Mouse (Mus musculus) forebrain, embryonic 11.5 days (tissue): ENCODE measurements at regions not wholly inside any gene's neighbourhood (a gene's known extent, or its start where the extent isn't known, plus 50 kb on each side); places are given as distances from the start of the nearest gene placed in this dataset.
A peak's percentile ranks its signal among the peaks of the same experiment; 100 is the strongest.

ENCODE experiments used
- ATAC-seq: fragments of 200-750 bp; cut with Nextera tagmentation; replicated peaks from 2 replicates; pipeline ENCODE4 v1.8.0; 2017; ENCODE audit warnings: moderate TSS enrichment; ENCODE audit not compliant: low FRiP score
- DNase-seq: peaks from one replicate; pipeline ENCODE4 v3.0.0-alpha.2; 2017; ENCODE audit warnings: low spot score
- H3K27ac ChIP-seq: fragments of 300-500 bp; sonication (generic); 2 replicates; pipeline ENCODE4 v1.5.1; 2014; ENCODE audit warnings: low read depth, low read length
- H3K27me3 ChIP-seq: fragments of 300-500 bp; sonication (generic); 2 replicates; pipeline ENCODE4 v1.6.1; 2014; ENCODE audit warnings: mild to moderate bottlenecking, low read length, mixed read lengths; ENCODE audit not compliant: control insufficient read depth, insufficient read depth
- H3K36me3 ChIP-seq: fragments of 300-500 bp; sonication (generic); 2 replicates; pipeline ENCODE4 v1.6.1; 2014; ENCODE audit warnings: mild to moderate bottlenecking, low read length, moderate library complexity, mixed read lengths; ENCODE audit not compliant: control insufficient read depth, insufficient read depth
- H3K4me1 ChIP-seq: fragments of 300-500 bp; sonication (generic); replicated peaks from 2 replicates; pipeline ENCODE4 v1.6.1; 2014; ENCODE audit warnings: low read length, mixed read lengths; ENCODE audit not compliant: control insufficient read depth, insufficient read depth
- H3K4me2 ChIP-seq: fragments of 300-500 bp; sonication (generic); 2 replicates; pipeline ENCODE4 v1.6.1; 2014; ENCODE audit warnings: low read depth, mild to moderate bottlenecking, low read length, moderate library complexity, mixed read lengths; ENCODE audit not compliant: severe bottlenecking
- H3K4me3 ChIP-seq: fragments of 300-500 bp; sonication (generic); 2 replicates; pipeline ENCODE4 v1.5.1; 2014; ENCODE audit warnings: low read depth, low read length
- H3K9ac ChIP-seq: fragments of 300-500 bp; sonication (generic); 2 replicates; pipeline ENCODE4 v1.6.1; 2014; ENCODE audit warnings: low read length
- H3K9me3 ChIP-seq: fragments of 300-500 bp; sonication (generic); 2 replicates; pipeline ENCODE4 v1.6.1; 2016; ENCODE audit warnings: low read length, mixed read lengths; ENCODE audit not compliant: control insufficient read depth
- WGBS: fragments of 180-500 bp; shearing (Covaris S2); extraction: QIAGEN DNeasy Blood & Tissue Kit; methylation state at CpG from one replicate; pipeline ENCODE4 v1.1.7; 2014; 5-methylcytosine and 5-hydroxymethylcytosine counted together

- H3K27ac ChIP-seq: no peak overlapping the region
- H3K36me3 ChIP-seq: no peaks in the 10 kb centered on the region
- no peaks in the 10 kb centered on the region for H3K9me3 ChIP-seq
- DNase-seq: no peak
- no peak overlapping the region for H3K4me3 ChIP-seq
- no peak overlapping the region for H3K4me2 ChIP-seq
- ATAC-seq: no peak
- no peak overlapping the region for H3K9ac ChIP-seq
- no peaks in the 10 kb centered on the region for H3K4me1 ChIP-seq
- WGBS: 76% methylated on average over 13 of the region's 13 CpGs
- H3K27me3 ChIP-seq: no peaks in the 10 kb centered on the region
Measured at GRCm38 (mm10) chr10:126634731-126635130, 266.4 kb downstream of the Atp23 start.

- no peaks in the 10 kb centered on the region for H3K27me3 ChIP-seq
- no peak overlapping the region for H3K27ac ChIP-seq
- 53% methylated on average over 4 of the region's 4 CpGs for WGBS
- no peaks in the 10 kb centered on the region for H3K9me3 ChIP-seq
- H3K4me1 ChIP-seq: no peaks in the 10 kb centered on the region
- no peaks in the 10 kb centered on the region for H3K36me3 ChIP-seq
- DNase-seq: no peak
- no peak overlapping the region for H3K4me2 ChIP-seq
- no peak for ATAC-seq
- H3K9ac ChIP-seq: no peak overlapping the region
- H3K4me3 ChIP-seq: no peak overlapping the region
Measured at GRCm38 (mm10) chr10:126628057-126628456, 273.1 kb downstream of the Atp23 start.

- DNase-seq: no peak
- Histone ChIP-seq H3K4me2 (no peak overlapping the region), H3K36me3 (no peaks in the 10 kb centered on the region), H3K4me1 (no peaks in the 10 kb centered on the region), H3K9ac (no peak overlapping the region), H3K9me3 (no peaks in the 10 kb centered on the region; the same call in 1 of the 2 replicates), H3K27me3 (no peaks in the 10 kb centered on the region), H3K27ac (no peak overlapping the region), H3K4me3 (no peak overlapping the region)
- ATAC-seq: no peak
- 60% methylated on average over 7 of the region's 7 CpGs for WGBS
Measured at GRCm38 (mm10) chr10:126625466-126625865, 275.7 kb downstream of the Atp23 start.

GRCm38 (mm10) chr10:126620802-126621201 lies 280.4 kb downstream of the Atp23 start:
- no peak overlapping the region for H3K4me2 ChIP-seq
- H3K9me3 ChIP-seq: no peaks in the 10 kb centered on the region; the same call in 1 of the 2 replicates
- H3K9ac ChIP-seq: no peak overlapping the region
- no peak overlapping the region for H3K4me3 ChIP-seq
- no peak overlapping the region for H3K27ac ChIP-seq
- H3K36me3 ChIP-seq: no peaks in the 10 kb centered on the region
- 0 out of 2 replicates have a peak, but pooled peaks have one; percentile 11 for ATAC-seq
- DNase-seq: no peak
- H3K4me1 ChIP-seq: peaks cover 4% of the 10 kb centered on the region; the same call in 1 of the 2 replicates
- 73% methylated on average over 6 of the region's 6 CpGs for WGBS
- H3K27me3 ChIP-seq: no peaks in the 10 kb centered on the region

GRCm38 (mm10) chr10:126619970-126620369 lies 281.2 kb downstream of the Atp23 start:
- no peak overlapping the region for H3K4me3 ChIP-seq
- WGBS: 37% methylated on average over 10 of the region's 10 CpGs
- peaks cover 4% of the 10 kb centered on the region; the same call in 1 of the 2 replicates for H3K4me1 ChIP-seq
- H3K27ac ChIP-seq: no peak overlapping the region
- peak; percentile 87 for ATAC-seq
- no peaks in the 10 kb centered on the region for H3K36me3 ChIP-seq
- DNase-seq: peak; percentile 61
- no peaks in the 10 kb centered on the region; the same call in 1 of the 2 replicates for H3K9me3 ChIP-seq
- no peak overlapping the region for H3K9ac ChIP-seq
- no peak overlapping the region for H3K4me2 ChIP-seq
- H3K27me3 ChIP-seq: no peaks in the 10 kb centered on the region

GRCm38 (mm10) chr10:126612226-126612625 lies 288.9 kb downstream of the Atp23 start:
- WGBS: 50% methylated on average over 4 of the region's 4 CpGs
- no peak for ATAC-seq
- no peaks in the 10 kb centered on the region for H3K4me1 ChIP-seq
- DNase-seq: no peak
- H3K9me3 ChIP-seq: no peaks in the 10 kb centered on the region
- no peaks in the 10 kb centered on the region for H3K36me3 ChIP-seq
- no peaks in the 10 kb centered on the region for H3K27me3 ChIP-seq
- H3K27ac ChIP-seq: no peak overlapping the region
- no peak overlapping the region for H3K4me2 ChIP-seq
- H3K9ac ChIP-seq: no peak overlapping the region
- H3K4me3 ChIP-seq: no peak overlapping the region

GRCm38 (mm10) chr10:126610506-126610905 lies 290.6 kb downstream of the Atp23 start:
- DNase-seq (no peak), ATAC-seq (no peak)
- H3K4me1 ChIP-seq: no peaks in the 10 kb centered on the region
- no peaks in the 10 kb centered on the region for H3K36me3 ChIP-seq
- no peak overlapping the region for H3K4me2 ChIP-seq
- no peak overlapping the region for H3K9ac ChIP-seq
- H3K4me3 ChIP-seq: no peak overlapping the region
- no peaks in the 10 kb centered on the region for H3K27me3 ChIP-seq
- H3K27ac ChIP-seq: no peak overlapping the region
- 90% methylated on average over 8 of the region's 8 CpGs for WGBS
- H3K9me3 ChIP-seq: no peaks in the 10 kb centered on the region; the same call in 1 of the 2 replicates

GRCm38 (mm10) chr10:126599686-126600085 lies 301.5 kb downstream of the Atp23 start:
- no peaks in the 10 kb centered on the region for H3K9me3 ChIP-seq
- no peak for ATAC-seq
- no peak overlapping the region for H3K27ac ChIP-seq
- H3K27me3 ChIP-seq: no peaks in the 10 kb centered on the region
- no peak for DNase-seq
- no peak overlapping the region for H3K9ac ChIP-seq
- H3K36me3 ChIP-seq: no peaks in the 10 kb centered on the region
- no peak overlapping the region for H3K4me3 ChIP-seq
- H3K4me2 ChIP-seq: no peak overlapping the region
- WGBS: 88% methylated on average over 2 of the region's 2 CpGs
- no peaks in the 10 kb centered on the region for H3K4me1 ChIP-seq

- Histone ChIP-seq H3K36me3 (no peaks in the 10 kb centered on the region), H3K4me3 (no peak overlapping the region), H3K27ac (no peak overlapping the region), H3K4me1 (no peaks in the 10 kb centered on the region), H3K27me3 (no peaks in the 10 kb centered on the region), H3K9ac (no peak overlapping the region), H3K4me2 (no peak overlapping the region), H3K9me3 (no peaks in the 10 kb centered on the region)
- 86% methylated on average over 8 of the region's 8 CpGs for WGBS
- ATAC-seq (0 out of 2 replicates have a peak, but pooled peaks have one; percentile 18), DNase-seq (no peak)
Measured at GRCm38 (mm10) chr10:126568155-126568554, 333.0 kb downstream of the Atp23 start.
